In genomic region chr9:27475468-27475867, GRCm38 (mm10) we compare ENCODE assay signal across 12 mouse cellular contexts.
DNase-seq lines count a peak whose midpoint lies in the region; TF ChIP-seq lines count a peak whose summit lies in the region.
"Had no signal": no experiment of that assay in that cellular context is flagged by ENCODE, and none has a peak within 500 bp of the region (broad histone marks: within the 10 kb centered on the region; RNA-seq: fewer than 3 reads in every experiment).

No protein-coding gene starts in this region.

- dilution Hi-C loops in CH12.LX (cut with MboI; ENCODE audit: extremely low pct_ligation_motif_present, extremely low pct_unique_long_range_greater_than_20kb, low sequenced_read_pairs): no loop called here

- TF ChIP-seq RAD21 in CH12.LX (IDR thresholded peaks at IDR 0.05; ENCODE audit: low read depth, low read length): no peak

- peaks cover 36% of the 10 kb centered on the region for H3K27me3 ChIP-seq in CH12.LX (replicated peaks)
- H3K27me3 ChIP-seq: neural tube, embryonic 13.5 days had no signal

- 0 out of 4 replicates have a peak, but pooled peaks cover 0 to 3% of the 10 kb centered on the region in 2 experiments for H3K4me1 ChIP-seq in CH12.LX (ENCODE audit: control insufficient read depth in 1 of 2, insufficient read depth in 2 of 2)
- H3K4me1 ChIP-seq: heart, embryonic 10.5 days had no signal

- peak; percentile 24 for DNase-seq in gastrocnemius, adult 2 months
- no peak for DNase-seq in gastrocnemius, postnatal 36 days
- DNase-seq in CH12.LX (ENCODE audit: extremely low read depth): no peak
- peak; percentile 28 to 67 for DNase-seq in frontal cortex, postnatal 36 days (ENCODE audit: low spot score in 2 of 2)
- peak; percentile 47 to 51 for DNase-seq in left cerebral cortex, postnatal 36 days (ENCODE audit: low spot score in 2 of 2)
- no peak for DNase-seq in thymus, postnatal 14 days
- no peak for DNase-seq in lung, postnatal 14 days
- no peak for DNase-seq in kidney, adult 9 months

- no peak for TF ChIP-seq EP300 in CH12.LX (IDR thresholded peaks at IDR 0.05; ENCODE audit: low read length)

- H3K79me2 ChIP-seq in CH12.LX (replicated peaks; ENCODE audit: control insufficient read depth, extremely low read depth, insufficient read depth, poor library complexity, severe bottlenecking): no peaks in the 10 kb centered on the region

- no peak overlapping the region for H3K4me2 ChIP-seq in CH12.LX (ENCODE audit: insufficient read depth, low read depth, poor library complexity, severe bottlenecking)
- H3K4me2 ChIP-seq: midbrain, embryonic 11.5 days; neural tube, embryonic 13.5 days had no signal

- intact Hi-C loops in gastrocnemius, adult 2 months (cut with DNase I): no loop called here
- intact Hi-C loops in gastrocnemius, postnatal 36 days (cut with DNase I): no loop called here
- intact Hi-C loops in left cerebral cortex, postnatal 36 days (cut with DNase I): no loop called here

- TF ChIP-seq CTCF in gastrocnemius, adult 2 months (IDR thresholded peaks at IDR 0.05): no peak
- no peak for TF ChIP-seq CTCF in CH12.LX (conservative IDR thresholded peaks at IDR 0.05 in 1 of 2, IDR thresholded peaks at IDR 0.05 in 1 of 2; ENCODE audit: low read depth in 2 of 2, low read length in 2 of 2)

- no peak for TF ChIP-seq POLR2A in CH12.LX (IDR thresholded peaks at IDR 0.05; ENCODE audit: low read depth, low read length)

- no peaks in the 10 kb centered on the region for H3K36me3 ChIP-seq in CH12.LX (replicated peaks in 1 of 2; ENCODE audit: control insufficient read depth in 1 of 2, insufficient read depth in 1 of 2, low read length in 1 of 2)
- H3K36me3 ChIP-seq: heart, embryonic 10.5 days; neural tube, embryonic 13.5 days had no signal

- no peak overlapping the region for H3K4me3 ChIP-seq in gastrocnemius, adult 2 months
- H3K4me3 ChIP-seq in CH12.LX (replicated peaks in 1 of 3; ENCODE audit: low read depth in 2 of 3, low read length in 2 of 3, poor library complexity in 1 of 3): no peak overlapping the region
- H3K4me3 ChIP-seq: heart, embryonic 10.5 days; neural tube, embryonic 13.5 days had no signal

- no peaks in the 10 kb centered on the region for H3K9me3 ChIP-seq in CH12.LX (replicated peaks; ENCODE audit: low read length)
- H3K9me3 ChIP-seq: heart, embryonic 10.5 days; neural tube, embryonic 13.5 days had no signal

- no peak overlapping the region for H3K27ac ChIP-seq in gastrocnemius, adult 2 months
- H3K27ac ChIP-seq in CH12.LX (ENCODE audit: insufficient read depth, low read depth): no peak overlapping the region
- H3K27ac ChIP-seq: heart, embryonic 10.5 days; neural tube, embryonic 13.5 days; stomach, postnatal 0 days had no signal

- H3K9ac ChIP-seq in CH12.LX (ENCODE audit: insufficient read depth, low read depth): no peak overlapping the region
- H3K9ac ChIP-seq: neural tube, embryonic 13.5 days had no signal

- in situ Hi-C loops in CH12.LX (cut with MboI; ENCODE audit: low pct_ligation_motif_present, low pct_unique_long_range_greater_than_20kb, low sequenced_read_pairs): no loop called here

TF ChIP-seq in CH12.LX, 34 proteins besides CTCF, POLR2A, EP300 and RAD21:
- TF ChIP-seq BHLHE40 (IDR thresholded peaks at IDR 0.05; ENCODE audit: low read depth, low read length): peak; percentile 47
- TF ChIP-seq CHD2 (IDR thresholded peaks at IDR 0.05; ENCODE audit: low read length): no peak

Comparison
In these comparisons a context has a peak if more than half of its experiments do, and no peak if none do; other contexts are left out.
1. DNase-seq: peak in gastrocnemius, adult 2 months (single experiment), frontal cortex, postnatal 36 days (2 of 2) and left cerebral cortex, postnatal 36 days (2 of 2); none in gastrocnemius, postnatal 36 days (0 of 2), CH12.LX (single experiment), thymus, postnatal 14 days (single experiment), lung, postnatal 14 days (single experiment) and kidney, adult 9 months (single experiment).